Mouse (Mus musculus) thymus, postnatal 4 days (tissue): Measurements from ENCODE around the gene Csnk1e.

ENCODE experiments used
- DNase-seq: peaks from one replicate; pipeline ENCODE4 v3.0.0; 2021

Gene Csnk1e

GRCm38 (mm10) chr15:79442961-79443518 lies 12.3 kb downstream of the Csnk1e start:
- no peak for DNase-seq

GRCm38 (mm10) chr15:79442257-79442611 lies 13.1 kb downstream of the Csnk1e start:
- no peak for DNase-seq

GRCm38 (mm10) chr15:79441331-79442256 lies 13.8 kb downstream of the Csnk1e start:
- peak; percentile 91 for DNase-seq

GRCm38 (mm10) chr15:79440651-79441330 lies 14.6 kb downstream of the Csnk1e start:
- no peak for DNase-seq

GRCm38 (mm10) chr15:79440223-79440622 lies 15.1 kb downstream of the Csnk1e start:
- DNase-seq: peak; percentile 37

GRCm38 (mm10) chr15:79439386-79439785 lies 16.0 kb downstream of the Csnk1e start:
- no peak for DNase-seq

GRCm38 (mm10) chr15:79438816-79439215 lies 16.6 kb downstream of the Csnk1e start:
- DNase-seq: no peak

GRCm38 (mm10) chr15:79438209-79438810 lies 17.1 kb downstream of the Csnk1e start:
- DNase-seq: no peak

GRCm38 (mm10) chr15:79437541-79438208 lies 17.7 kb downstream of the Csnk1e start:
- no peak for DNase-seq

GRCm38 (mm10) chr15:79436481-79436921 lies 18.9 kb downstream of the Csnk1e start:
- DNase-seq: no peak

GRCm38 (mm10) chr15:79435191-79435671 lies 20.1 kb downstream of the Csnk1e start:
- no peak for DNase-seq

- no peak for DNase-seq
Observed at GRCm38 (mm10) chr15:79432892-79433291, 22.5 kb downstream of the Csnk1e start.

GRCm38 (mm10) chr15:79432328-79432727 lies 23.0 kb downstream of the Csnk1e start:
- no peak for DNase-seq

GRCm38 (mm10) chr15:79431925-79432324 lies 23.4 kb downstream of the Csnk1e start:
- no peak for DNase-seq

GRCm38 (mm10) chr15:79430461-79431000 lies 24.8 kb downstream of the Csnk1e start:
- DNase-seq: no peak

- no peak for DNase-seq
Observed at GRCm38 (mm10) chr15:79429994-79430393, 25.4 kb downstream of the Csnk1e start.

GRCm38 (mm10) chr15:79429527-79429926 lies 25.8 kb downstream of the Csnk1e start:
- no peak for DNase-seq

GRCm38 (mm10) chr15:79428616-79429015 lies 26.8 kb downstream of the Csnk1e start:
- DNase-seq: no peak

- DNase-seq: no peak
Observed at GRCm38 (mm10) chr15:79427516-79427915, 27.9 kb downstream of the Csnk1e start.

GRCm38 (mm10) chr15:79425516-79425915 lies 29.9 kb downstream of the Csnk1e start:
- DNase-seq: no peak

- no peak for DNase-seq
Observed at GRCm38 (mm10) chr15:79424602-79425001, 30.8 kb downstream of the Csnk1e start.

GRCm38 (mm10) chr15:79422715-79423243 lies 32.6 kb downstream of the Csnk1e start:
- no peak for DNase-seq
